Mouse (Mus musculus) neural tube, embryonic 11.5 days (tissue): ENCODE measurements at regions not wholly inside any gene's neighbourhood (a gene's known extent, or its start where the extent isn't known, plus 50 kb on each side); places are given as distances from the start of the nearest gene placed in this dataset.

Source experiments
- ATAC-seq: fragments of 200-750 bp; cut with Nextera tagmentation; 2 replicates; pipeline ENCODE4 v1.8.0; 2017; ENCODE audit warnings: moderate number of reproducible peaks, mild to moderate bottlenecking, moderate TSS enrichment, moderate library complexity; ENCODE audit not compliant: insufficient read depth, low FRiP score, low TSS enrichment
- DNase-seq: peaks from one replicate; pipeline ENCODE4 v3.0.0-alpha.2; 2015; ENCODE audit warnings: low spot score
- H3K27ac ChIP-seq: fragments of 300-500 bp; sonication (generic); 2 replicates; pipeline ENCODE4 v1.5.1; 2014; ENCODE audit warnings: low read depth, mild to moderate bottlenecking, low read length
- H3K27me3 ChIP-seq: fragments of 300-500 bp; sonication (generic); 2 replicates; pipeline ENCODE4 v1.6.1; 2014; ENCODE audit warnings: mild to moderate bottlenecking, low read length, mixed read lengths; ENCODE audit not compliant: control insufficient read depth, insufficient read depth
- H3K36me3 ChIP-seq: fragments of 300-500 bp; sonication (generic); 2 replicates; pipeline ENCODE4 v1.6.1; 2014; ENCODE audit warnings: mild to moderate bottlenecking, low read length, moderate library complexity, mixed read lengths; ENCODE audit not compliant: control insufficient read depth, insufficient read depth
- H3K4me1 ChIP-seq: fragments of 300-500 bp; sonication (generic); 2 replicates; pipeline ENCODE4 v1.6.1; 2014; ENCODE audit warnings: low read length, mixed read lengths; ENCODE audit not compliant: control insufficient read depth, insufficient read depth
- H3K4me2 ChIP-seq: fragments of 300-500 bp; sonication (generic); 2 replicates; pipeline ENCODE4 v1.6.1; 2014; ENCODE audit warnings: low read depth, mild to moderate bottlenecking, moderate library complexity
- H3K4me3 ChIP-seq: fragments of 300-500 bp; sonication (generic); 2 replicates; pipeline ENCODE4 v1.5.1; 2014; ENCODE audit warnings: low read depth, low read length
- H3K9ac ChIP-seq: fragments of 300-500 bp; sonication (generic); 2 replicates; pipeline ENCODE4 v1.6.1; 2014; ENCODE audit warnings: mild to moderate bottlenecking, low read length
- H3K9me3 ChIP-seq: fragments of 300-500 bp; sonication (generic); 2 replicates; pipeline ENCODE4 v1.6.1; 2016; ENCODE audit warnings: low read length; ENCODE audit not compliant: control insufficient read depth
- WGBS: fragments of 180-500 bp; shearing (Covaris S2); extraction: QIAGEN DNeasy Blood & Tissue Kit; methylation state at CpG from one replicate; pipeline ENCODE4 v1.1.7; 2014; 5-methylcytosine and 5-hydroxymethylcytosine counted together

DNA sequence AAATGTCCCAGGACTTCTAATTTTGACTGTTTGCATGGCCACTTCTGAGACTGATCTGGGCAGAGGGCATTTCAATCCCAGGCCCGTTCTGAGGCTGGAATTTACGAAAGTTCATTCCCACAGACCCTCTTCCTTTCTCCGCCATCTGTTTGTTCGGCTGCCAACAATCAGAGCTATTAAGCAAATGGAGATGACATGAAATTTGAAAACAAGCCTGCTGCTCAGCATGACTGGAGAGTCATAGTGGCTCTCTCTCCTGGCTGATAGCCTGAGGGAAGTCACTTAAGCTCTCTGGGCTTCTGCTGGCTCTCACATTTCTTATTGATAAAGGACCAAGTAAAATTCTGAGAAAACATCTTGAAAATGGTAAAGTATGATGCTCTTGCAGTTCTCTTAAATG, 85.9 kb downstream of the Otud1 start:
- 69% methylated on average over 4 of the region's 4 CpGs for WGBS
- H3K27me3 ChIP-seq = no peaks in the 10 kb centered on the region

GRCm38 (mm10) chr2:19744986-19745660, 87.6 kb downstream of the Otud1 start:
- H3K9me3 ChIP-seq = no peaks in the 10 kb centered on the region
- no peak overlapping the region for H3K4me3 ChIP-seq
- no peak overlapping the region for H3K4me2 ChIP-seq
- 94% methylated on average over 2 of the region's 2 CpGs for WGBS
- ATAC-seq = no peak
- H3K36me3 ChIP-seq = no peaks in the 10 kb centered on the region
- H3K27ac ChIP-seq = no peak overlapping the region
- no peaks in the 10 kb centered on the region for H3K27me3 ChIP-seq
- no peak overlapping the region for H3K9ac ChIP-seq
- no peaks in the 10 kb centered on the region for H3K4me1 ChIP-seq
- DNase-seq = no peak

More for the DNA sequence above, 85.9 kb downstream of the Otud1 start:
- Histone ChIP-seq H3K9ac (no peak overlapping the region), H3K9me3 (no peaks in the 10 kb centered on the region), H3K27ac (no peak overlapping the region), H3K4me1 (no peaks in the 10 kb centered on the region), H3K4me2 (no peak overlapping the region), H3K36me3 (no peaks in the 10 kb centered on the region), H3K4me3 (no peak overlapping the region)
- DNase-seq = no peak
- no peak for ATAC-seq

DNA sequence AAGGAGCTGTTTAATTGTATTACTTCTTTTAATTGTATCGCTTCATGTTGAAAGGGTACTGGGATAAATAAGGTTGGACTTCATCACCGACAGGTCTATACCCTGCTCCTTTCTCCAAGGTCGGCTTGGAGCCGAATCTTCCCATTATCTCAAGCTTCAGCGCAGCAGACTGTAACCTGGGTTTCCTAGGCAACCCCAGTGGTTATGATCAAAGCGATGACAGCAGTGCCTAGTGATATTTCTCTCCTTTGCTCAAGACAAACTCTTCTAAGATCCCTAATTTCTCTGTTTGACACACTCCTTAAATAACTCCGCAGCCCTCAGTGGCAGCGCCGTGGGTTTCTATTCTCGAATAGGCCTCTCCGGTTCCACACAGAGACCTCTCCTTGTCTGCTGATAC, 95.2 kb downstream of the Otud1 start:
- Histone ChIP-seq H3K9me3 (no peaks in the 10 kb centered on the region), H3K4me2 (no peak overlapping the region), H3K36me3 (no peaks in the 10 kb centered on the region), H3K4me1 (no peaks in the 10 kb centered on the region), H3K27ac (no peak overlapping the region), H3K9ac (no peak overlapping the region), H3K27me3 (no peaks in the 10 kb centered on the region), H3K4me3 (no peak overlapping the region)
- DNase-seq (no peak), ATAC-seq (no peak)
- 91% methylated on average over 11 of the region's 11 CpGs for WGBS

DNA sequence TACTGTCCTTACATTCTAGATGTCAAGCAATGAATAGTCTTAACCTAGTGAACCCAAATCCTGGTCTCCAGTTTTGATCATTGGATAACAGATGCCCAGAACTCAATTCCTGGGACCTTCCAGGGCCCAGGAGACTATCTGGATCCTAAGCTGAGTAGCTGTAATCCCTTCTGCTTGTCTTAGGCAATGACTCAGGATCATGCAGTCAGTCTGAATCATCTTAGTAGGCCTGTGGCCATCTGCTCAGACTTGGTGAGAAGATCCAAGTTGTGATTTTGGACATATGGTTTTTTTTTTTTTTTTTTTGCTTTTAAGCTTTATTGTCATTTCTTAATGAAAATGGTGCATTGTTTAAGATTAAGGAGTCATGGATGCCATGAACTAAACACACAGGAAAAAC, 95.9 kb downstream of the Otud1 start:
- H3K9ac ChIP-seq = no peak overlapping the region
- no peaks in the 10 kb centered on the region for H3K9me3 ChIP-seq

DNA sequence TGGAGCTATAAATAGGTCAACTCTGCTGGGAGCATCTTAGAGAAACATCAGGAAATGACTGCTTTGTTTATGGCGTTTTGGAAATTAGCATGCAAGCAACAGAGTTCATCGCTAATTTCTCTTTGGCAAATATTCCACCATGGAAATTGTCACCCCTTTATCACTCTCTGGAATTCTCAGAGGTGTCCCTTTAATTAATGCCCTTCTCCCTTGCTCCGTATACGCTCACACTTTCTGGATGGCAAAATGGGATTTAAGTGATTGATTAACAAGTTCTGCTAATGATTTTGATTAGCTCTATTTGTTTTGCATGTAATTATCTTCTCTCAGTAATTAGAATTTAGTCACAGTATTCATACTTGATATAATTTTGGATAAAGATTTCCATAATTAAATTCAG, 100.4 kb downstream of the Otud1 start:
- no peak overlapping the region for H3K9ac ChIP-seq
- no peaks in the 10 kb centered on the region for H3K9me3 ChIP-seq
- H3K4me2 ChIP-seq = no peak overlapping the region
- H3K27me3 ChIP-seq = no peaks in the 10 kb centered on the region
- DNase-seq = no peak
- ATAC-seq = no peak
- H3K4me3 ChIP-seq = no peak overlapping the region
- whole genome bisulfite sequencing = 81% methylated on average over 4 of the region's 4 CpGs
- no peaks in the 10 kb centered on the region for H3K4me1 ChIP-seq
- no peaks in the 10 kb centered on the region for H3K36me3 ChIP-seq
- no peak overlapping the region for H3K27ac ChIP-seq

More for the DNA sequence above, 95.9 kb downstream of the Otud1 start:
- H3K4me3 ChIP-seq = no peak overlapping the region
- no peaks in the 10 kb centered on the region for H3K36me3 ChIP-seq
- H3K27me3 ChIP-seq = no peaks in the 10 kb centered on the region
- no peak for ATAC-seq
- DNase-seq = no peak
- no peak overlapping the region for H3K4me2 ChIP-seq
- H3K4me1 ChIP-seq = no peaks in the 10 kb centered on the region
- no peak overlapping the region for H3K27ac ChIP-seq

GRCm38 (mm10) chr2:19759169-19759568, 101.6 kb downstream of the Otud1 start:
- ATAC-seq (no peak), DNase-seq (no peak)
- Histone ChIP-seq H3K4me2 (no peak overlapping the region), H3K9me3 (no peaks in the 10 kb centered on the region), H3K27ac (no peak overlapping the region), H3K4me3 (no peak overlapping the region), H3K27me3 (no peaks in the 10 kb centered on the region), H3K4me1 (no peaks in the 10 kb centered on the region), H3K9ac (no peak overlapping the region), H3K36me3 (no peaks in the 10 kb centered on the region)
- WGBS = 51% methylated on average over 2 of the region's 2 CpGs

DNA sequence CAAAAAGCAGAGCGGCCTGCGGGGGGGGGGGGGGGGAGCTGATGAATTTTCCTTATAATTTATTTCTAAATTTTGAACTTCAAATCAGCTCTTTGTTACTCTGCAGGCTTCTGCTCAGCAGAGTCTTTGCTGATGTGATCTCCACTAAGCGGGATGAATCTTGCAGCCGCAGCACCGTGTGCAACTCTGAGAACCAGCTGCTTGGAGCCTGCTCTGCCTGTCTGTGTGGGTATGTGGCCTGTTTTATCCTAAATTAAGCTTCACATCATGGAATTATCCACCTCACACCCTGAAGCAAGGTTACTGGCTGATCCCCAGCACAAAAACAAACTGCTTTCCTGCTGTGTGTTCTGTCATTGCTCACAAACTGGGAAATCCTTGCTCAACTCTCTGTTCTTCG, 102.0 kb downstream of the Otud1 start:
- ATAC-seq (no peak), DNase-seq (no peak)
- no peak overlapping the region for H3K4me3 ChIP-seq
- no peak overlapping the region for H3K4me2 ChIP-seq
- no peaks in the 10 kb centered on the region for H3K27me3 ChIP-seq
- no peaks in the 10 kb centered on the region for H3K4me1 ChIP-seq
- no peaks in the 10 kb centered on the region for H3K9me3 ChIP-seq
- WGBS = 87% methylated on average over 5 of the region's 6 CpGs
- H3K36me3 ChIP-seq = no peaks in the 10 kb centered on the region
- no peak overlapping the region for H3K9ac ChIP-seq
- H3K27ac ChIP-seq = no peak overlapping the region

DNA sequence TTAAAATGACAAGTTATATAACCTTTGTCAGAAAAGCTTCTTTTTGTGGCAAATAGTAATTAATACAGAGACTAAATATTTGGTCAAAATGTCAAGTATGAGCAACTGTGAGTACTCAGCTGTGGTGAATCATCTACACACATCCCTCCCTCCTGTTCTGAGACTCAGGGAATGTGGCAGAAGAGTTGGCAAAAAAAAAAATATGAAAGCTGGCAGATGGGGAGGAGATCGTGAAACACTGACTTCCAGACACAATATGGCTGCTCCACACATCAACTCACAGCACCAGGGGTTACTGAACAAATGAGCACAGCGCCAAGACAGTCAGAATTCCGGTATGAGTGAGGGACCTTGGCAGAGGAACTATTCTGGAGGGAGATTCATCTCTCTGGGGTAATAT, 105.4 kb downstream of the Otud1 start:
- Histone ChIP-seq H3K27me3 (no peaks in the 10 kb centered on the region), H3K36me3 (no peaks in the 10 kb centered on the region), H3K9me3 (no peaks in the 10 kb centered on the region), H3K4me3 (no peak overlapping the region), H3K9ac (no peak overlapping the region), H3K4me2 (no peak overlapping the region), H3K27ac (no peak overlapping the region), H3K4me1 (no peaks in the 10 kb centered on the region)
- WGBS = 69% methylated on average over 3 of the region's 3 CpGs
- ATAC-seq (no peak), DNase-seq (no peak)

DNA sequence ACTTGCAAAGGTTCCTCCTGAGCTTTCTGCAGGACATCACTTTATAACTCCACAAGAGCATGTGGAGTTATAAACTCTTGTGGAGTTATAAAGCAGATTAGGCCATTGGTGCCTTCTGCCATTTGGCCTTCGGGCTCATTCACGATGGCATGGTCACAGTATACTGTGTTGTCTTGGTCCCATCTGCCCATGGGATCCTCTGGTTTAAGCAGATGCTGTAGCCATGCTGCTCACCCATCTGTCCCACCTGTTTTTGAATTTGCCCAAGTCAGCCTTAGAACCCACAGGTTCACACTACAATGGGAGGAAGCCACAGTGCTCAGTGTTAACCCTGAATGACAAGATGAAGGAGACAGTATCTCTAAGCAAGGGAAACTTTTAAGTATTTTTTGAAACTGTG, 124.7 kb upstream of the Etl4 start:
- H3K9ac ChIP-seq = no peak overlapping the region
- H3K4me1 ChIP-seq = no peaks in the 10 kb centered on the region
- H3K27ac ChIP-seq = no peak overlapping the region
- ATAC-seq (no peak), DNase-seq (no peak)
- WGBS = 95% methylated on average over 2 of the region's 2 CpGs
- no peaks in the 10 kb centered on the region for H3K9me3 ChIP-seq
- H3K36me3 ChIP-seq = no peaks in the 10 kb centered on the region
- no peaks in the 10 kb centered on the region for H3K27me3 ChIP-seq
- no peak overlapping the region for H3K4me2 ChIP-seq
- H3K4me3 ChIP-seq = no peak overlapping the region
